Mouse (Mus musculus) gastrocnemius, postnatal 14 days (tissue): Measurements from ENCODE around the gene Ascc2. TPM values are rescaled to one million over a fixed set of nuclear protein-coding genes. Genes with fewer than 3 reads are reported as not detected.

ENCODE experiments used
- DNase-seq: peaks from one replicate; pipeline ENCODE4 v3.0.0; 2021; ENCODE audit warnings: mixed read lengths
- intact Hi-C: fragments of 180-260 bp; cut with DNase I; formaldehyde crosslinking; loops from one replicate; pipeline ENCODE4 v1.15.1; 2025; ENCODE audit warnings: low total_unique reads
- total RNA-seq, 2 experiments: library from RNA; stranded (reverse); gene quantifications; 2 replicates each; pipeline ENCODE4 v1.2.3; 2021

The Ascc2 gene
- total RNA-seq, 2 experiments from 2014 or later, result 13.1 to 13.7 TPM

DNA sequence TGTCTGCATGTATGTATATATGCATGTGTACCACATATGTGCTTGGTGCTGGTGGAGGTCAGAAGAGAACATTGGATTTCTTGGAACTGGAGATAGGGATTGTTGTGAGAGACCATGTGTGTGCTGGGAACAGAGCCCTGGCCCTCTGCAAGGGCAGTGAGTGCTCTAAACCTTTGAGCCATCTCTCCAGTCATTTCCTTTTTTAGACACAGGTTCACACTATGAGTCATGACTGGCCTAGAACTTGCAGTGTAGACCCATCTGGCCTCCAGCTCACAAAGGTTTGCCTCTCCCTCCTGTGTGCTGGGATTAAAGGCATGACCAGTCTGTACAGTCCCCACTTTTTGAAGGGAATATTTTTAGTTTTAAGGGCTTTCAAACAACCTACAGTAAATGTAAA lies 75.3 kb downstream of the Ascc2 start:
- no peak for DNase-seq
- intact Hi-C loops, result no loop called here

DNA sequence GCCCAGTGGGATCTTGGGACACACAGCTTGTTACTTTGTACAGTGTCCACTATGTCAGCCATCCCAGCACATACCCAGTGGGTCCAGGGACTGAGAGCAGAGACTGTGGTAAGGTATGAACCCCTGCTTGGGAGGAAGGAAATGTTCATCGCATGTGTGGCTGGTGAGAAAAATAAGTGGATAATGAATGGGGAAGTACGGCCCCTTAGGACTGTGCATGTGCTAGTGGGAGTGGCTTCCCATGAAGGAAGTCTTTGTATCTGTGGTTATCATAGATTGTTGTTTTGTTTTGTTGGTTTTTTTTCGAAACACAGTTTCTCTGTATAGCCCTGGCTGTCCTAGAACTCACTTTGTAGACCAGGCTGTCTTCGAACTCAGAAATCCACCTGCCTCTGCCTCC lies 77.2 kb downstream of the Ascc2 start:
- DNase-seq, result no peak
- intact Hi-C loops, result no loop called here

DNA sequence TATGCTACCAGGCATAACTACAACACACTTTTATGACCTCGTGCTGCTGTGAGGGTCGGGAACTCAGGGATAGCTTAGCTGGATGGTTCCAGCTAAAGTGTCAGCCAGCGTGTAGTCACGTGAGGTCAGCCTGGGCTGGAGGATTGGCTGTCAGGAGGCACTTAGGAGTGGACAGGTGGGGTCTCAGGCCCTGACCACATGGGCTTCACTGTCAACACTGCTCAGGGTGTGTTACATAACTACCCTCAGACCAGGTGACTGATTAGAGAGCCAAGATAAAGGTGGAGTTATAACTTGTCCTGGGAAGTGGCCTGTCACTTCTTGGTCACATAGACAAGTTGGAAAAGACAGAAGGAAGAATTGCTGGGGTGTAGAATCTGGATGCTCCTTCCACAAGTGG lies 78.0 kb downstream of the Ascc2 start:
- no peak for DNase-seq
- intact Hi-C loops, result no loop called here

DNA sequence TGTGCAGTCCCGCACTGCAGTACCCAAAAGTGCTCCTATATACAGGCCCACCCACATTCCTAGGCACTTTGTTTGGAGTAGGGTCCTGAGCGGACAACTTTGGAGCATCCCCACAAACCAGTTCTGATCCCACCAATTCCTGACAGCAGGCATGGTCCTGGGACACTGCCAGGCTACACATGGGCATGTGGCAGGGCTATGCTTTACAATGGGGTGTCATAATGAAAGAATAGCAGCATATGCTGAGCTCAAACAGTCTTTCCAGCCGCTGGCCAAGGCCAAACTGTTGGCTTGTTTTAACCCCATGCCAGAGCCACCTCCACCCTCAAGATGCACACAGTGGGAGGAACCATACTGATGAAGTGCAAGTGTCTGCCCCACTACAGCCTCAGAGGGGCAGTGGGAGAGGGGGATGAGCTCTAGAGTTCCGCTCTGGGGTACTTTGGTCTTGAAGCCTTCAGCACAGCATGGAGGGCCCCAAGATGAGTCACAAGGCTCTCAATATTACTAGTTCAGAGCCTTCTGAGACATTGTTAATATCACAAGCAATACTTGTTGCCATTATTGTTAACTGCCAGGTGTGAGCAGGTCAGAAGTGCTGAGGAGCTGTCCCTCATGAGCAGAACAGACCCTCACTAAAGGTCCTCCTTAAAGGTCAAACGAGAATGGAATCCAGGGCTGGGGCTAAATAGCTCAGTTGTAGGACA lies 79.1 kb downstream of the Ascc2 start:
- intact Hi-C loops, result no loop called here
- DNase-seq, result no peak

DNA sequence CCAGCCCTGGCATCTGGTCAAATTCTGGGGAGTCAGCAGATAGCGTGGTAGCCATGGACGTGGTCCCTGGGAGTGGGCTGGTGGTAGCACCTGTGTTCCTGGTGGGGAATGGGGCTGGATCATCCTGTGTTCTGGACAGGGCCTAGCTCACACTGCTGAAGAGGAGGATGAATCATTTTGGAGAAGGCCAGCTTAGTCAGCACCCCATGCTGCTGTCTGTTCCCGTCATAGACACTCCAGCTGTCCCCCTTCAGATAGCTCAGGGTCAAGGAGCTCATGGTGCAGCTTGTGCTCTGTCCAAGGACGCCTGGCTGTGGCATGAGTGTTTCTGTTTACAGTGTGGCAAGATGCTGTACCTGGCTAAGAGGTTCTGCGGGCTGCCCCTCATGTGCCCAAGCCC lies 81.0 kb downstream of the Ascc2 start:
- DNase-seq, result no peak
- intact Hi-C loops, result no loop called here

DNA sequence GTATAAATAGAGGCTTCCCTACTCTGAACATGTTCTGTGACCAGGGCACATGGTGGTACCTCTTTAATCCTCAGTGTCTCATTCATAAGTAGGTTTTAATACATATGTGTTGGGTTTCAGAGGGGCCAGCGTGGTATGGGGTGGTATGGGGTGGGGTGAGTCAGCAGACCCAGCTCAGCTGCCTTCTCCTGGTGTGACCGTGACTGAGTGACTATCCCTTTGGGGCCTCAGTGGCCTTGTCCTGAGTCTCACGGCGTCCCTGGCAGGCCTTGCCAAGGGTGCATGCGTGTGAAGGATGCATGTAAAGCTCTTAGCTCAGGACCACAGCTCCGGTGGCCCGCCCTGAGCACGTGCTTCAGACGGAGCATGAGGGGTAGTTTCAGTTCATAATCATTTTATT lies 82.4 kb downstream of the Ascc2 start:
- intact Hi-C loops, result no loop called here
- DNase-seq, result no peak

DNA sequence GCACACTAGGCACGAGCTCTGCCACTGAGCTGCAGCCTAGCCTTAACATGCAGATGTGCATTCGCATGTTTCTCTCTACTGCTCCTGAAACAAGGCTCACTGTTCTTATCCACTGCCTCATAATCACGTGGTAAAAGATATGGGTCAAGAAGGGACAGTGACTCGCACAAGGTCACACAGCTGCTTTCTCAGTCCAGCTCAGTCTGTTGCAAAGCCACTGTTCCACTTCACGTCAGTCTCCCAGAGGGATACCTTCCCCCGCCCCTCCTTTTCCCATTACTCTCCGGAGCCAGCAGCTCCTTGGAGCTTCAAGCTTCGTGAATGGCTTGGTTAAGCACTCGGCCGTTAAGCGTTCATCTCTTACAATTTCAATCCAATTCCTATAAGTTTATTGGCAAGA lies 82.8 kb downstream of the Ascc2 start:
- no peak for DNase-seq
- intact Hi-C loops, result no loop called here

DNA sequence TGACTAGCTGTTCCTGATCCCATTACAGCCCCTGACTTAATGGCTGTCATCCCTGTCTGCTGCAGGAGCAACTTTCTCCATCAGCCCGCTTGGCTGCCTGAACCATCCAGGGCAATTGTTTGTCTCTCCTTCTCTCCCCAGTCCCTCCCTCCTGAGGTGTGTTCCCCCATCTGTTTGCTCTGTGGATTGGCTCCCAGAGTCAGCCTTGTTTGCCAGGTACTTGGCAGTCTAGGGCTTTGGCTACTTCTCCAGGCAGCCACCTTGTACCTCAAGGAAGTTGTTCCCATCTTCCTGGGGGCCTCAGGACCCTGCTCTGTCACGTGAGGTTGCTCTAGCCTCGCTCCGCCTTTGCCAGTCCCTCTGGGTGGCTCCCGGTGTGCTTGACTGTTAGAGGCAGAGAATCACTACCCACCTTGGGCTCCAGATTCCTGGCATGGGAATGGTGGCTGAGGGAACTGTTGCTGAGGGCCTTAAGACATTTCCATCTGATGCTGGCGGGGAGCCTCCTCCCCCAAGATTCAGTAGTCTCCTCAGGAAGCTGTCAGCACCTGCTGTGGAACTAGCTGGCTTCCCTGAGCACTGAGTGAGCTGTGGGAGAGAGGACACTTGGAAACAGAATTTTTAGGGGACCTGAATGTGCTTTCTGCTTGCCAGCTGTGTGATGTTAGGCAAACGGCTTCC lies 83.5 kb downstream of the Ascc2 start:
- no peak for DNase-seq
- intact Hi-C loops, result no loop called here

DNA sequence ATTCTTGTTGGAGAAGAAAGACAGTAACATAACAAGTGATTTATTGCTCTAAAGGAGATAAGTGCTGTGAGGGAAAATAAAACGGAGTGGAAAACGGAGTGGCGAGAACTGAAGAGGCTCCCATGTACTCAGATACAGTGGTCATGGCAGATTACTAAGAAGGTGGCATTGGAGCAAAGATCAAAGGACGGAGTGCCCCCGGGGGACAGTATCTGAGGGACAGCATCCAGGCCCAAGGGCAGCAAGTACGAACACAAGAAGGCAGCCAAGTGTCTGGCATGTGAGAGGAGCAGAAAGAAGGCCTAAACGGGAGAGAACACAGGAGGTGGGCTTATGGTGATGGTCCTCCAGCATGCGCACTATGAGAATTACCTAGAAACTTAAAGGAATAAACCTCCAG lies 84.2 kb downstream of the Ascc2 start:
- no peak for DNase-seq
- intact Hi-C loops, result no loop called here

DNA sequence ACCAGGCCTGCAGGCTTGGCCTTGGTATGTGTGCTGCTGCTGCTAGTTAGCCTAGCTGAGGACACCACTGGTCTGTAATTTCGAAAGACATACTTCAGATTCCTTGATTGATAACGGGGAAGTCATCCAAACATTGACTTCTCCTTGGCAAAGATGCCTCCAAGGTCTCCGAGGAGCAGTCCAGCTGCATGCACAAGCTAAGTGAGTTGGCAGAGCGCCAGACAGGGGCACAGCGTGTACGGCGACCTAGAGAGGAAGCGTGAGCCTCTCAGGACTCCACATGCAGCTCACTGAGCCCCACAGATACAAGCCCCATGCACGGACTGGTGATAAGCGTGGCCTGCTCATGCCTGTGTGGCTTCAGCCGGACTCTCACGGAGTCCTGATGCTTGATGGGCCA lies 92.1 kb downstream of the Ascc2 start:
- DNase-seq, result no peak
- intact Hi-C loops, result no loop called here

DNA sequence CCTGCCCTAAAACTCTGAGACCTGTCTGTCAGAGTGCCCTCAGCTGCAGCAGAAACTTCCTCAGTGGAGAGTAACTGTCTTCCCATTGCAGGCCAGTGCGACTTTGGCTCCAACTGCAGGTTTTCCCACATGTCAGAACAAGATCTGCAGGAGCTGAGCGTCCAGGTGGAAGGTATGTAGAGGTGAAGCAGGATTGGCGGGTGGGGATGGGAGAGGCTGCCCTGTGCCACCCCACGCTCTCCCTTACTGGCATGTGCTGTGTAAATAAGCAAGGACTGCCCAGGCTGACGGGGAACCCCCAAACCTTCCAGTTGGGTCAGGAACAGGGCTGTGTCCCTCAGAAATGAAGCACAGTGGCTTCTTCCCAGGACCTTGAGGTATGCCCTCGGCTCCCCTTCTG lies 92.5 kb downstream of the Ascc2 start:
- DNase-seq, result no peak
- intact Hi-C loops, result no loop called here

DNA sequence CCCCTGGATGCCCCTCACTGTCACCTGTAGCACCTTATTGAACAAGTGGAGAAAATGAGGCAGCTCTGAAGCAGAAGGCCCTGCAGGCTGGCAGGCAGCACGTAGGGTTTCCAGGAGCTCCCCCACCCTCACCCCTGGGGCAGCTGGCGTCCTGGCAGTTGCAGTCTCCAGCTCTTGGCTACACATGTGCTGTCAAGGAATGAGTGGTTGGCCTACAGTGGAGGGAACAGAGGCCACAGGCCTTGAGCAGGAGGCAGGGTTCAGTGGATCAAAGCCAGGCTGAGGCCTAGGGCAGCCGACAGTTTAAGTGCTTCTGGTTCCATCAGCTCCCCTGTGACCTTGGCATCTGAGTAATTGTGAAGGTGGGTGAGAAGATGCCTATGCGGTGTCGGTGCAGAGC lies 93.4 kb downstream of the Ascc2 start:
- peak; percentile 45 for DNase-seq
- intact Hi-C loops, result no loop called here

DNA sequence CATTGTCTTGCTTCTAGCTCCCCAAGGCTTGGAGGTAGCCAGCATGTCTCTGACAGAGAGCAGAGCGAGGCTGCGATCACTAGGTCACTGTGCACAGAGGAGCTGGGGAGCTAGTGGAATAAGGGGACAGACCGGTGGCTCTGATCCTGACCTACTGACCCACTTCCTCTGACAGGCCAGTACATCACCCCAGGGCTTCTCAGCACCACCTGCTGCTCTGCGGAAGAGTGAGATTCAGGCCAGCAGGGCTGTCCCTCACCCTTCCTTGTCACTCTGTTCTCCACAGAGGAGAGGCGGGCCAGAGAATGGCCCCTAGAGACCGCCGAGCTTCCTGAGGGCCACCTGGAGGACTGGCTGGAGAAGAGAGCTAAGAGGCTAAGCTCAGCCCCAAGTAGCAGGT lies 94.2 kb downstream of the Ascc2 start:
- intact Hi-C loops, result no loop called here
- DNase-seq, result no peak

DNA sequence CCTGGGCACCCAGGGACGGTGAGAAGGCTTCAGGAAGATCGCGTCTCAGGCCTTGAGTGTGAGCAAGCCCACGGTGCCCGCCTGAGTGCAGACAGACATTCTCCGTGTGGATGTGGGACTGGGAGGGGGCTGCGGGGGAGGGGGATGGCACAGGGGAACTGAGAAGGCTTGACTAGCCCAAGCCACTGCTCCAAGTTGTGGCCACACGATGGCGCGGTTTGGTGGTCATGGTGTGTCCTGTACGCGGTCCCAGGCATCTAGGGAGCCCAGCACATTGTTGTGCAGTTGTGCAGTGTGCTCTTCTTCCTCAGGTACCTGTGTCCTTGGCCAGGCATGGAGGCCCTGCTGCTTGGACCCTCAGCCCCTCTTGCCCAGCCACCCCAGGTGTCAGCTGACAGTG lies 96.6 kb downstream of the Ascc2 start:
- no peak for DNase-seq
- intact Hi-C loops, result no loop called here

Other genes with a start within 250 kb of the Ascc2 start
- not detected for gene Hormad2, start 196.6 kb upstream of the Ascc2 start, total RNA-seq
- 10 to 100 TPM; 35.3 to 36.5 TPM for gene Mtmr3, start 42.9 kb upstream of the Ascc2 start, total RNA-seq
- not detected for gene Gm11032, start 17.7 kb upstream of the Ascc2 start, total RNA-seq
- 100 to 1,000 TPM; 851 to 959 TPM for gene Uqcr10, start 66.6 kb downstream of the Ascc2 start, total RNA-seq
- gene Zmat5, start 66.9 kb downstream of the Ascc2 start, total RNA-seq, result 10 to 100 TPM; 14.8 to 15.1 TPM
- under 1 TPM; 0.66 to 0.69 TPM for gene Cabp7, start 109.0 kb downstream of the Ascc2 start, total RNA-seq
- gene Nf2, start 211.8 kb downstream of the Ascc2 start, total RNA-seq, result 10 to 100 TPM; 35.2 to 40.9 TPM
- gene Nipsnap1, start 236.2 kb downstream of the Ascc2 start, total RNA-seq, result under 1 TPM; 0.84 to 0.90 TPM